Mouse (Mus musculus) erythroblast, adult 5-6 weeks (primary cell): ENCODE measurements around the gene Hist1h2bq. TPM values are rescaled to one million over a fixed set of nuclear protein-coding genes. Genes with fewer than 3 reads are reported as not detected.

Experiments used
- ATAC-seq: replicated peaks from 2 replicates; pipeline ENCODE4 v1.8.0; 2016; ENCODE audit warnings: moderate number of reproducible peaks, mild to moderate bottlenecking, moderate TSS enrichment, inconsistent platforms; ENCODE audit not compliant: poor library complexity, low FRiP score, severe bottlenecking
- total RNA-seq, 2 experiments: library from RNA; stranded (forward) in 1 of 2; stranded (reverse) in 1 of 2; fragments of 150-400 nt in 1 of 2; fragments of 200-764, 138-1000 nt in 1 of 2; gene quantifications; 2 replicates each; pipeline versions ENCODE4 v1.2.3 to v1.2.4; 2015 to 2017; ENCODE audit warnings: low replicate concordance in 2 of 2

The Hist1h2bq gene
- total RNA-seq, 2 experiments from 2014 or later: 156 to 197 TPM

DNA sequence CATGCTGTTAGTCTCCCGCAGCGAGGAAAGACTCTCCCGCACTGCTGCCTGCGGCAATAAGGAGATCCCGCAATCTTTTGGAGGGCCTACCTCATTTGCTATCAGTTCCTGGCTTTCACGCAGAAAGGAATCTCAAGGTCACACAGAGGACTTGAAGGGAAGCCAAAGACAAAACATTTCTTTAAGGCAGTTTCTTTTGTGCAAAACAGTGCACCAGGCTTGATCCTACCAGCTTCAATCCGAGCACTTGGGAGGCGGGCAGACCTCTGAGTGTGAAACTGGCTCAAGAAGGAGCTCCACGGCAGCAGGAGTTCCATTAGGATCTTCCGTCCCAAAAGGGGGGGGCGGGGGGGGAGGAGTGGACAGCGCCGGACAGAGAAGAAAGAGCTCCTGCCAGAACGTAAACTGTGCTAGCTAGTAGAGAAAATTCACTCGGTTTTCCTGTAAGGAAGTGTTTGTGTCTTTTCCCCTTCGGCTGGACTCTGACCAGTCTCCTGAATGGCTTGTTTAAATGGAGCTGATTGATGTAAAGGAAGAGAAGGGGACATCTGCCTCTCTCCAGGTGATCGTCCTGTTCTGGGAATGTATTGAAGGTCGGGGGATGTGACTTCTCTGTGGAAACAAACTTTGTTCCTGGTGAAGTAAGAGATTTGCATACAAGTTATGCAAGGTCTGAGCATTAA lies 19.3 kb downstream of the Hist1h2bq start:
- no peak for ATAC-seq

- no peak for ATAC-seq
These were observed 20.1 kb downstream of the Hist1h2bq start for GRCm38 (mm10) chr13:21789925-21790324.

DNA sequence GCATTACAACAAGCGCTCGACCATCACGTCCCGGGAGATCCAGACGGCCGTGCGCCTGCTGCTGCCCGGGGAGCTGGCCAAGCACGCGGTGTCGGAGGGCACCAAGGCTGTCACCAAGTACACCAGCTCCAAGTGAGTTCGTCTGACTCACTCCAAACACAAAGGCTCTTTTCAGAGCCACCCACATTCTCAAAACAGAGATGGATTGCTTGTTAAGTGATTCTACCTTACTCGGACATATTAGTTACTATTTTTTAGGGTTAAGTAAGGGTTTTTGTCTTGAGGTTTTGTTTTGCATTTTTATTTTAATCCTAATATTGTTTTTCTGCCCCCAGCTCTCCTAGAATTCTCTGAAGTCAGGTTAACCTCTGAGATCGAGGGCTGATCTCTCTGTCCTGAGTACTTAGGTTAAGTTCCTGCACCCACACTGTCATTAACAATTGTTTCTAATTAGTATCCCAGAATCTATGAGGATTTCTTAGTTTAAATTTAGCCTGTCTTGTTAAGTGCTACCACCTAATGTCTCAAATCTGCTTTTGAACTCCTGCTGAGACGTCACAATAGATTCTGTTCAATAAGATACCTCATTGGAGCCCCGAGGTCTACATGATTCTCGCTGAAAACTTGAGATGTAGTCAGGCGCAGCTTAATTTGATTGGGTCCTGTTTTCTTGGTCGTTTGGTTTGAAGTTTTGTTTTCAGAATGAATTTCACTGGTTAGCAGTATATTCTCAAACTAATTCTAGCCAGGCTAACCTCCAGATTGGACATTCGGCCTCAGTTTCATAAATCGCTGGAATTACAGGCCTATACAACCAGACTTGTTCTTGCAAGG lies 22.0 kb downstream of the Hist1h2bq start:
- no peak for ATAC-seq

DNA sequence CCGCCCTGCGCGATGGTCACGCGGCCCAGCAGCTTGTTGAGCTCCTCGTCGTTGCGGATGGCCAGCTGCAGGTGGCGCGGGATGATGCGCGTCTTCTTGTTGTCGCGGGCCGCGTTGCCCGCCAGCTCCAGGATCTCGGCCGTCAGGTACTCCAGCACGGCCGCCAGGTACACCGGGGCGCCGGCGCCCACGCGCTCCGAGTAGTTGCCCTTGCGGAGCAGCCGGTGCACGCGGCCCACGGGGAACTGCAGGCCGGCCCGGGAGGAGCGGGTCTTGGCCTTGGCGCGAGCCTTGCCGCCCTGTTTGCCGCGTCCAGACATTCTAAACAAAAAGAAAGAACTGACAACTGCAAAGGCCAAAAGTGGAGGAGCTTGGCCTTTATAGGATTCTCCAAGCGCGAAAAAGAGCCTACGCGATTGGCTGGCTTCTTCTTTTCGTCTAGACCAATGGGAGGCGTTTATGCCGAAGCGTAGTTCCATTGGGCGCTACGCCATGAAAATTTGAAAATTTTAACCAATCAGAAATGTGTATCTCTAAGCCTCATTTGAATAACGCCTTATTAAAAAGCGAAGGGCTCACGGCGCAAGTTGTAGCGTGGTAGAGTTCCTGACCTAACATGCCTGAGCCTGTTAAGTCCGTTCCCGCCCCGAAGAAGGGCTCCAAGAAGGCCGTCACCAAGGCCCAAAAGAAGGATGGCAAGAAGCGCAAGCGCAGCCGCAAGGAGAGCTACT lies 22.9 kb downstream of the Hist1h2bq start, which contains the start of the genes Hist1h2an and Hist1h2bp:
Gene Hist1h2an (minus strand): TSS at position 320 of the 731 bp plus-strand sequence.
Gene Hist1h2bp (plus strand): TSS at position 563 of the 731 bp plus-strand sequence.
- ATAC-seq: peak; percentile 78

GRCm38 (mm10) chr13:21786189-21786898 lies 23.7 kb downstream of the Hist1h2bq start:
- ATAC-seq: peak; percentile 13

DNA sequence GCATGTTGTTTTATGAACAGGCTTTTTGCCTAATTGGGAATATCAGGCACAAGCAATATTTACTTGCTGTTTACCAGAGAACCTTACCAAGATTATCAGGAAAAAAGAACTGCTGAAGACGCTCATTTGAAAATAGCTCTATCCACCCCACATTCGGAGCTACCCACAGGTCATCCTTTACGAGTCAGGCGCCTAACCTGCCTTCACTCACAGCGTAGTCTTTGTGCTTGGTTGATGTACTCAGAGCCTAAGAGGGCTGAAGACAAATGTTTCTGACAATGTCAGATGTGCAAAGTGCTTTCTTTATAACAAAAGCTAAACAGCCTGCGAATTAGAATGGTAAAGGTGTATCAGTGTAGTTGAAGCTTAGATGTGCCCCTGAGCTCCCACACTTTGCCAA lies 25.7 kb downstream of the Hist1h2bq start:
- ATAC-seq: no peak

- ATAC-seq: no peak
These were observed 26.2 kb downstream of the Hist1h2bq start for GRCm38 (mm10) chr13:21783734-21784161.

DNA sequence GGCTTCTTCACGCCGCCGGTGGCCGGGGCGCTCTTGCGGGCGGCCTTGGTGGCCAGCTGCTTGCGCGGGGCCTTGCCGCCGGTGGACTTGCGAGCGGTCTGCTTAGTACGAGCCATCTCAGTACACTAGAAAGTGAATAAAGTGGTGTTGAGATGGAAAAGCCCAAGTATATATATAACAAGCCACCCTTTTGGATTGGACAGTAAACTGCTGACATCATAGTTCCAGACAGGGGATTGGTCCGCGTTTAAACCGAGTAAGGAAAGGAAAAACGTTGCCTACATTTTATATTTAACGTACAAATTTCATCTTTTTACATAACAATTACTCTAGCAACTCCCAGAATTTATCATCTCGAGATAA lies 26.8 kb downstream of the Hist1h2bq start, which contains the start of gene Hist1h3i:
Gene Hist1h3i (minus strand): TSS at position 116 of the 363 bp plus-strand sequence.
- peak; percentile 27 for ATAC-seq

DNA sequence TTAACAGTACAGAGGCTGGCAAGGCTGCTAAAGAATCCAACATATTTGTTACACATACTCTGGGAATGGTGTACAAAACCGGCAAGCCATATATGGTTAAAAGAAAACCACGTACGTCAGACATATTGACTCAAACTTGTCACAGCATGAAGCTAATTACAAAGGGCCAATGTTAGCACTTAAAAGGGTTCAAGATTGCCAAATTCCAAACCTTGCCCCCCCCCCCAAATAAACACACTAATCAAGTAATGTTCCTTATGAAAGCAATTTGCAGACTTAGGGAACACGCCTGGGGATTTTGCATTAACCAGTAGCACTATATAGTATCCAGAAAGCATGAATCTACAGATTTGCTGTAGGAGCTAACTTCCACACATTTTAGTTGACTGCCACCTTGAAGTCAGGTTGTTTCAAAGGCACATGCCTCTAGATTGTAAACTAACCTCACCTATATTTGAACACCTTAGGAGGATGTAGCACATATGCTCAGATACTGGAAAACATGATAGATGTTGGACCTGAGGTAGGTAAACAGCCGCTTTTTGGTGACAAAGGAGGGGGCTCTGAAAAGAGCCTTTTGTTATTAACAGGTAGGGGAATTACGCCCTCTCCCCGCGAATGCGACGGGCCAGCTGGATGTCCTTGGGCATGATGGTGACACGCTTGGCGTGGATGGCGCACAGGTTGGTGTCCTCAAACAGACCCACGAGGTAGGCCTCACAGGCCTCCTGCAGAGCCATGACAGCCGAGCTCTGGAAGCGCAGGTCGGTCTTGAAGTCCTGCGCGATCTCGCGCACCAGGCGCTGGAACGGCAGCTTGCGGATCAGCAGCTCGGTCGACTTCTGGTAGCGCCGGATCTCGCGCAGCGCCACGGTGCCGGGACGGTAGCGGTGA lies 27.4 kb downstream of the Hist1h2bq start:
- ATAC-seq: 0 out of 2 replicates have a peak, but pooled peaks have one; percentile 1

GRCm38 (mm10) chr13:21781639-21782038 lies 28.4 kb downstream of the Hist1h2bq start:
- ATAC-seq: no peak

DNA sequence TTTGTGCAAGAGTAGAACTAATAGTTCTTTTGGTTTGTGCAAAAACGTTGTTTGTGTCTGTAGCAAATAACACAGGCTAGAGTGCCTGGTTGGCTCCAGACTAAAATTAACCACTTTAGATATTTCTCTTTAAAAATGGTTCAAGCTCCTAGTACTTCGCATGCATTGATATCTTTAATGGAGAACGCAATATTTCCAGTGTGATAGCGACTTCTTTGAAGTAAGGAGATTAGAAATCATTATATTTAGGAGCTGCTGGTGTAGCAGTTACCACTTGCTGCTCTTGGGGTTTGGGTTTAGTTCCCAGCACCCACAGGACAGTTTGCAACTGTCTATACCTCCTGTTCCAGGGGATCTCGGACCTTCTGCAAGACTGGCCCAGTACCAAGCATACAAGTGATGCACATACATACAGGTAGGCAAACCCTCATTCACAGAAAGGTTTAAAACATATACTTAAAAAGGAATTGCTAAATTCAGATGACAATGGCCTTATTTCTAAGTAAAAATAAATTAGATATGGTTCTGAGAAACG lies 28.9 kb downstream of the Hist1h2bq start:
- ATAC-seq: no peak

GRCm38 (mm10) chr13:21779767-21780731 lies 29.9 kb downstream of the Hist1h2bq start, which contains the start of gene Hist1h1b:
TSS of gene Hist1h1b (minus strand) at chr13:21780625.
- peak; percentile 47 for ATAC-seq

DNA sequence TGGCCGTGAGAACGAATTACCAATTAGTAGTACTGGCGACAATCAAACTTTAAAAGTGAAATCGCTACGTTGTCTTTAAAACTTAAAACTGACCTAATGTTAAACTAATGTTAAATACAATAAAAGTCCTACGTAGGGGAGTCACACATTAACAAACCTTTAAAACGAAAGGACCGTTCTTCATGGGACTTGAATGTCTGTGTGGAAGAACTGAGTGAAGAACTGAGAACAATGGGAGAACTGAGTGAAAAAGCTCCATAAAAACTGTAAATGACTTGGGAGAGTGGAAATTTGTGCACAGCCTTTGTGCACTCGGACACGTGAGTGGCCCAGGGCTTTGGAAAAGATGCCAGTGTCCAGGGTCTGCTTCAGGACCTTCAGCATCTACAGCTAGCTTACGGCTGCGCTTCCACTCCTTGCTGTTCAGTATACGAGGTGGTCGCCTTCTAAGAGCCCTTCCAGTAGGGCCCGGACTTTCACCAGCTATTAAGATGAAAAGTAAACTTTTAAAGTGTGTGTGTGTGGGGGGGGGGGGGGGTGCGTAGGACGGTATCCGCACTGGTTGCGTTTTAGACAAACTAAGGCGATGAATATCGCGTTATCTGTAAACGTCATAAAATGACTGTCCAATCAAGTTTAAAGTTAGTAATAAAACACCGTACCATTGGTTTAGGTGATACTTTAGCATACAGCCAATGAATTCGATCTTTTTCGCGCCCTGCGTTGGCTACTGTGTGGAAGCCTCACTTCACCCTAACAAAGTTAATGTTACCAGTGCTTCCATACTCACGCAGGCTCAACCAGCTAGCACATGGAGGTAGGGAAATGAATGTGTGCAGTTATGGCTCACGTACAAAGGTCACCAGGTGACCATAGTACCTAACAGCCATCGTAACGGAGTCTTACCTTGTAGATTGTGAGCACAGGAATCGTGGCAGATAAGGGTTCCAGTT lies 30.9 kb downstream of the Hist1h2bq start:
- ATAC-seq: peak; percentile 58
